Mouse (Mus musculus) stomach, postnatal 0 days (tissue): ENCODE measurements around the gene Raver1. TPM values are rescaled to one million over a fixed set of nuclear protein-coding genes. Genes with fewer than 3 reads are reported as not detected.

Experiments
- ATAC-seq: fragments of 200-750 bp; cut with Nextera tagmentation; 2 replicates; pipeline ENCODE4 v1.8.0; 2017; ENCODE audit not compliant: low FRiP score, low TSS enrichment
- DNase-seq: peaks from one replicate; pipeline ENCODE4 v3.0.0-alpha.2; 2016; ENCODE audit warnings: low spot score
- H3K27ac ChIP-seq: fragments of 300-500 bp; sonication (generic); replicated peaks from 2 replicates; pipeline ENCODE4 v1.5.1; 2014; ENCODE audit warnings: mild to moderate bottlenecking, control low read depth
- H3K27me3 ChIP-seq: fragments of 300-500 bp; sonication (generic); 2 replicates; pipeline ENCODE4 v1.6.1; 2014; ENCODE audit warnings: low read length; ENCODE audit not compliant: control insufficient read depth, insufficient read depth
- H3K36me3 ChIP-seq: fragments of 300-500 bp; sonication (generic); 2 replicates; pipeline ENCODE4 v1.6.1; 2014; ENCODE audit warnings: low read length, mixed read lengths; ENCODE audit not compliant: control insufficient read depth, insufficient read depth
- H3K4me1 ChIP-seq: fragments of 300-500 bp; sonication (generic); replicated peaks from 2 replicates; pipeline ENCODE4 v1.6.1; 2014; ENCODE audit warnings: antibody characterized with exemption; ENCODE audit not compliant: control insufficient read depth, insufficient read depth
- H3K4me2 ChIP-seq: fragments of 300-500 bp; sonication (generic); replicated peaks from 2 replicates; pipeline ENCODE4 v1.6.1; 2014; ENCODE audit warnings: low read depth, mild to moderate bottlenecking, control low read depth, moderate library complexity
- H3K4me3 ChIP-seq: fragments of 300-500 bp; sonication (generic); 2 replicates; pipeline ENCODE4 v1.5.1; 2014; ENCODE audit warnings: low read depth, low read length, control low read depth
- H3K9ac ChIP-seq: fragments of 300-500 bp; sonication (generic); 2 replicates; pipeline ENCODE4 v1.6.1; 2014; ENCODE audit warnings: mild to moderate bottlenecking, low read length, control low read depth, mixed read lengths
- H3K9me3 ChIP-seq: fragments of 300-500 bp; sonication (generic); 2 replicates; pipeline ENCODE4 v1.6.1; 2016; ENCODE audit warnings: low read length; ENCODE audit not compliant: control insufficient read depth
- CTCF ChIP-seq: IDR thresholded peaks from 2 replicates; pipeline ENCODE4 v1.5.1; 2016; ENCODE audit warnings: antibody characterized with exemption, low read depth, mild to moderate bottlenecking, moderate library complexity
- EP300 ChIP-seq: optimal IDR thresholded peaks from 2 replicates; pipeline ENCODE3; 2016; ENCODE audit warnings: antibody characterized with exemption
- WGBS: fragments of 180-500 bp; shearing (Covaris S2); extraction: QIAGEN DNeasy Blood & Tissue Kit; methylation state at CpG from one replicate; pipeline ENCODE4 v1.1.7; 2014; 5-methylcytosine and 5-hydroxymethylcytosine counted together
- polyA plus RNA-seq: library from polyadenylated mRNA; unstranded; fragments of >200 nt; fragmentation: Nextera tagmentation; extraction: Ambion mirVana; gene quantifications from 2 replicates; pipeline ENCODE4 v1.2.1, GENCODE M21; 2015

Gene Raver1
- polyA plus RNA-seq, 1 experiment from 2014 or later: 15.0 TPM

GRCm38 (mm10) chr9:21030781-21031250, 61.0 kb downstream of the Raver1 start:
- H3K4me3 ChIP-seq: peak overlapping the region; percentile 52
- H3K27ac ChIP-seq: peak overlapping the region; percentile 53; the same call in 1 of the 2 replicates
- no peaks in the 10 kb centered on the region for H3K36me3 ChIP-seq
- H3K9me3 ChIP-seq: no peaks in the 10 kb centered on the region
- H3K27me3 ChIP-seq: peaks cover 17% of the 10 kb centered on the region; the same call in 1 of the 2 replicates
- DNase-seq: peak; percentile 87
- H3K4me1 ChIP-seq: 0 out of 2 replicates have a peak, but pooled peaks cover 3% of the 10 kb centered on the region
- peak; percentile 78 for ATAC-seq
- TF ChIP-seq EP300: no peak
- TF ChIP-seq CTCF: peak; percentile 78
- H3K4me2 ChIP-seq: peak overlapping the region; percentile 86
- WGBS: 0% methylated on average over 13 of the region's 13 CpGs
- no peak overlapping the region; the same call in 1 of the 2 replicates for H3K9ac ChIP-seq

- Histone ChIP-seq H3K4me2 (peak overlapping the region; percentile 86), H3K4me1 (0 out of 2 replicates have a peak, but pooled peaks cover 3% of the 10 kb centered on the region), H3K9me3 (no peaks in the 10 kb centered on the region), H3K27ac (no peak overlapping the region), H3K27me3 (peaks cover 11% of the 10 kb centered on the region; the same call in 1 of the 2 replicates), H3K4me3 (peak overlapping the region; percentile 15; the same call in 1 of the 2 replicates), H3K9ac (no peak overlapping the region), H3K36me3 (no peaks in the 10 kb centered on the region)
- 27% methylated on average over 22 of the region's 22 CpGs for WGBS
- no peak for DNase-seq
- TF ChIP-seq EP300 (no peak), CTCF (no peak)
- no peak for ATAC-seq
These were observed 61.7 kb downstream of the Raver1 start for GRCm38 (mm10) chr9:21030055-21030600.

DNA sequence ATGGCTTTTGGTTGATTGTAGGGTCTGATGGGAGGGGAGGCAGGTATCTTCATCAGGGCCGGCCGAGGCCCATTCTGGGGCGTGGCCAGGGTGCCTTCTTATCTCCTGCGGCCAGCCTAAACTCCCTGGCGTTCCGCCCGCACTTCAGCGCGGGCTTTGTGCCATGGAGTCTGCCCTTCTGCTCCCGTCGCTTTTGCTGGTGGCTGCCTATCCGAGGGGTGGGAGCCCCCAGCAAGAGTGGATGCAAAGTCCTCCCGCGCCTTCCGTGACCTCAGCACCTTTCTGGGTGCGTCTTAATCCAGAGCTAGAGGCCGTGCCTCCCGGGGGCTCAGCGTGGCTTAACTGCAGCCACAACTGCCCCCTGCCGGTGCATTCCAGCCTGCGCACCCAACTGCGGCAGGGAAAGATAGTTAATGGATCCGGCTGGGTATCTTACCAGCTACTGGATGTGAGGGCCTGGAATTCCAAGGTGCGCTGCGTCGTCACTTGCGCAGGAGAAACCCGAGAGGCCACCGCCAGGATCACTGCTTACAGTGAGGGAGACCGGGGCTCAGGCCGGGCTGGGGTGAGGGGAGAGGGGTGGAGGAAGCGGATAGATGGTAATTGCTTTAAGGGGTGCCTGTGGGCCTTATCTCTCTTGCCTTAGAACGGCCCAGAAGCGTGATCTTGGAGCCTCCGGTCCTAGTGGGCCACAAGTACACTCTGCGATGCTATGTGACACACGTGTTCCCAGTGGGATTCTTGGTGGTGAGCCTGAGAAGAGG, 62.3 kb downstream of the Raver1 start, which contains the start of gene Icam4:
TSS of gene Icam4 (plus strand) at position 83 of the 764 bp plus-strand sequence.
- H3K27ac ChIP-seq: no peak within 1 kb of the TSS
- H3K27me3 ChIP-seq: peaks cover 5% of the 10 kb centered on the region; the same call in 1 of the 2 replicates
- TF ChIP-seq CTCF (peak; percentile 92), EP300 (no peak)

GRCm38 (mm10) chr9:21028560-21029110, 63.2 kb downstream of the Raver1 start:
- 68% methylated on average over 6 of the region's 6 CpGs for WGBS
- ATAC-seq (no peak), DNase-seq (no peak)
- TF ChIP-seq EP300: no peak
- no peak for TF ChIP-seq CTCF
- Histone ChIP-seq H3K27ac (no peak overlapping the region), H3K36me3 (no peaks in the 10 kb centered on the region), H3K9me3 (no peaks in the 10 kb centered on the region), H3K4me3 (no peak overlapping the region), H3K27me3 (peaks cover 5% of the 10 kb centered on the region; the same call in 1 of the 2 replicates), H3K4me2 (no peak overlapping the region), H3K4me1 (0 out of 2 replicates have a peak, but pooled peaks cover 3% of the 10 kb centered on the region), H3K9ac (no peak overlapping the region)

More for the DNA sequence above, 62.3 kb downstream of the Raver1 start, which contains the start of gene Icam4:
- H3K4me1 ChIP-seq: 0 out of 2 replicates have a peak, but pooled peaks cover 3% of the 10 kb centered on the region
- H3K4me2 ChIP-seq: peak within 1 kb of the TSS; percentile 86
- H3K36me3 ChIP-seq: no peaks in the 10 kb centered on the region
- H3K4me3 ChIP-seq: peak within 1 kb of the TSS; percentile 26
- H3K9me3 ChIP-seq: no peaks in the 10 kb centered on the region
- ATAC-seq: peak; percentile 42
- 0 out of 2 replicates have a peak within 1 kb of the TSS, but pooled peaks have one; percentile 23 for H3K9ac ChIP-seq
- WGBS: 5% methylated on average over 37 of the region's 37 CpGs
- DNase-seq: peak; percentile 81

DNA sequence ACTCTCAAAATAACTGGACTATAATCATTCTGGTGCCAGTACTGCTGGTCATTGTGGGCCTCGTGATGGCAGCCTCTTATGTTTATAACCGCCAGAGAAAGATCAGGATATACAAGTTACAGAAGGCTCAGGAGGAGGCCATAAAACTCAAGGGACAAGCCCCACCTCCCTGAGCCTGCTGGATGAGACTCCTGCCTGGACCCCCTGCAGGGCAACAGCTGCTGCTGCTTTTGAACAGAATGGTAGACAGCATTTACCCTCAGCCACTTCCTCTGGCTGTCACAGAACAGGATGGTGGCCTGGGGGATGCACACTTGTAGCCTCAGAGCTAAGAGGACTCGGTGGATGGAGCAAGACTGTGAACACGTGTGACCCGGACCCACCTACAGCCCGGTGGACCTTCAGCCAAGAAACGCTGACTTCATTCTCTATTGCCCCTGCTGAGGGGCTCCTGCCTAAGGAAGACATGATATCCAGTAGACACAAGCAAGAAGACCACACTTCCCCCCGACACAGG, 64.0 kb downstream of the Raver1 start:
- Histone ChIP-seq H3K9ac (no peak overlapping the region), H3K27me3 (peaks cover 5% of the 10 kb centered on the region; the same call in 1 of the 2 replicates), H3K4me3 (no peak overlapping the region), H3K4me2 (no peak overlapping the region), H3K36me3 (no peaks in the 10 kb centered on the region), H3K9me3 (no peaks in the 10 kb centered on the region), H3K4me1 (0 out of 2 replicates have a peak, but pooled peaks cover 3% of the 10 kb centered on the region), H3K27ac (no peak overlapping the region)
- TF ChIP-seq CTCF: no peak
- no peak for TF ChIP-seq EP300
- 71% methylated on average over 8 of the region's 8 CpGs for WGBS
- ATAC-seq (no peak), DNase-seq (no peak)
